Mouse (Mus musculus) midbrain, embryonic 11.5 days (tissue): ENCODE data around the gene Sclt1. TPM values are rescaled to one million over a fixed set of nuclear protein-coding genes. Genes with fewer than 3 reads are reported as not detected.

Source experiments
- polyA plus RNA-seq: library from polyadenylated mRNA; unstranded; fragments of >200 nt; fragmentation: Nextera tagmentation; extraction: Ambion mirVana; gene quantifications from 2 replicates; pipeline ENCODE4 v1.2.1, GENCODE M21; 2014

The Sclt1 gene
- polyA plus RNA-seq, 1 experiment from 2014 or later = 23.8 TPM

Other genes starting within 250 kb of the Sclt1 start
- gene Jade1, start 186.8 kb downstream of the Sclt1 start, polyA plus RNA-seq = 17.1 and 20.2 TPM in 2 replicates
- 22.3 and 22.4 TPM in 2 replicates for gene D3Ertd751e, start 97 bp upstream of the Sclt1 start, polyA plus RNA-seq